Comparison of ENCODE assay signal across 9 mouse cellular contexts in the genomic region with DNA sequence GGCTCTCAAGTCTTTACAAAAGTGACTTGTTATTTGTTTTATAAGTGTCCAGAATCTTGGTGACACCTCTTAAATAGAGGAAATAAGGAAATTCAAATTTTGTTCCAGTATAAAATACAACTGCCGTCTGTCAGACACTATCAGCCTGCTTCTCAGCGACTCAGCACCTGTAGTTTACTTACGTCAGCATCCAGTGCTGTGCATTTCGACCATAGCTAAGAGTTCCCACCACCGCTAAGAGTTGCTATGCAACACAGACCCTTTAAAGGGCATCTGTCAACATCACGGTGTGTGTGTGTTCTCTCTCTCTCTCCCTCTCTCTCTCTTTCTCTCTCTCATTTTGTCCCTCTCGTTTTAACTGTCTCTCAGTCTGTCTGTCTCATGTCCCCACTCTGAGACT.
A peak's percentile ranks its signal among the peaks of the same experiment; 100 is the strongest.
DNase-seq lines count a peak whose midpoint lies in the region; ATAC-seq and TF ChIP-seq lines count a peak whose summit lies in the region.
"Had no signal": no experiment of that assay in that cellular context is flagged by ENCODE, and none has a peak within 500 bp of the region (broad histone marks: within the 10 kb centered on the region; RNA-seq: fewer than 3 reads in every experiment).

No protein-coding gene starts in this region.

- TF ChIP-seq CTCF in hindbrain, postnatal 0 days (IDR thresholded peaks at IDR 0.05; ENCODE audit: low read depth): no peak
- TF ChIP-seq CTCF in cerebellum, adult 2 months (IDR thresholded peaks at IDR 0.05; ENCODE audit: borderline replicate concordance, insufficient read depth, low read depth, low read length): no peak

- DNase-seq in kidney, postnatal 14 days: no peak
- DNase-seq in embryonic facial prominence, embryonic 10.5 days (ENCODE audit: low spot score): no peak
- peak; percentile 27 for DNase-seq in hindbrain, postnatal 0 days (ENCODE audit: low spot score)
- DNase-seq in B cell, adult 2 months: no peak
- DNase-seq in cerebellum, adult 2 months: no peak
- no peak for DNase-seq in frontal cortex, postnatal 14 days (ENCODE audit: low spot score in 2 of 2)
- DNase-seq: spleen, adult 18-20 months had no signal

- 36% methylated on average over 7 of the region's 7 CpGs for WGBS in kidney, embryonic 16.5 days
- 40% methylated on average over 7 of the region's 7 CpGs for WGBS in embryonic facial prominence, embryonic 10.5 days
- WGBS in hindbrain, postnatal 0 days: 22% methylated on average over 7 of the region's 7 CpGs
- 19% methylated on average over 7 of the region's 7 CpGs for WGBS in midbrain, embryonic 16.5 days
- 66% methylated on average over 7 of the region's 7 CpGs for WGBS in cerebellum, adult 2 months

- peak overlapping the region; percentile 86 for H3K4me2 ChIP-seq in kidney, embryonic 16.5 days (replicated peaks; ENCODE audit: low read depth, low read length)
- peak overlapping the region; percentile 68 for H3K4me2 ChIP-seq in hindbrain, postnatal 0 days (ENCODE audit: low read depth, low read length)
- H3K4me2 ChIP-seq in midbrain, embryonic 16.5 days (ENCODE audit: low read length): peak overlapping the region; percentile 84

- peaks cover 15% of the 10 kb centered on the region for H3K4me1 ChIP-seq in kidney, embryonic 16.5 days (ENCODE audit: insufficient read depth, low read length)
- H3K4me1 ChIP-seq in embryonic facial prominence, embryonic 10.5 days: peaks cover 75% of the 10 kb centered on the region
- peaks cover 6% of the 10 kb centered on the region; the same call in 1 of the 2 replicates for H3K4me1 ChIP-seq in hindbrain, postnatal 0 days (ENCODE audit: insufficient read depth, low read length)
- H3K4me1 ChIP-seq in midbrain, embryonic 16.5 days (ENCODE audit: control insufficient read depth, insufficient read depth, low read length): peaks cover 21% of the 10 kb centered on the region
- H3K4me1 ChIP-seq in cerebellum, adult 2 months (ENCODE audit: control insufficient read depth, insufficient read depth, low read length): no peaks in the 10 kb centered on the region

- ATAC-seq in kidney, embryonic 16.5 days (ENCODE audit: low FRiP score, low TSS enrichment): no peak
- ATAC-seq in hindbrain, postnatal 0 days: peak; percentile 50; the same call in 1 of the 2 replicates
- peak; percentile 59; the same call in 1 of the 2 replicates for ATAC-seq in midbrain, embryonic 16.5 days

- H3K36me3 ChIP-seq in kidney, embryonic 16.5 days (ENCODE audit: insufficient read depth, low read length): no peaks in the 10 kb centered on the region
- no peaks in the 10 kb centered on the region for H3K36me3 ChIP-seq in embryonic facial prominence, embryonic 10.5 days (replicated peaks)
- no peaks in the 10 kb centered on the region for H3K36me3 ChIP-seq in hindbrain, postnatal 0 days (ENCODE audit: insufficient read depth, low read length)
- no peaks in the 10 kb centered on the region for H3K36me3 ChIP-seq in midbrain, embryonic 16.5 days (ENCODE audit: control insufficient read depth, insufficient read depth, low read length)

- no peak for TF ChIP-seq POLR2A in cerebellum, adult 2 months (IDR thresholded peaks at IDR 0.05; ENCODE audit: borderline replicate concordance, insufficient read depth, low read length)

- H3K9me3 ChIP-seq in kidney, embryonic 16.5 days (ENCODE audit: low read length): no peaks in the 10 kb centered on the region
- H3K9me3 ChIP-seq in embryonic facial prominence, embryonic 10.5 days: no peaks in the 10 kb centered on the region
- no peaks in the 10 kb centered on the region for H3K9me3 ChIP-seq in hindbrain, postnatal 0 days (ENCODE audit: low read length)
- no peaks in the 10 kb centered on the region for H3K9me3 ChIP-seq in midbrain, embryonic 16.5 days (replicated peaks; ENCODE audit: control insufficient read depth, low read length, poor library complexity, severe bottlenecking)

- no peaks in the 10 kb centered on the region; the same call in 1 of the 2 replicates for H3K27me3 ChIP-seq in kidney, embryonic 16.5 days (ENCODE audit: insufficient read depth, low read length)
- peaks cover 15% of the 10 kb centered on the region; the same call in 1 of the 2 replicates for H3K27me3 ChIP-seq in embryonic facial prominence, embryonic 10.5 days (replicated peaks; ENCODE audit: low read depth, poor library complexity, severe bottlenecking)
- H3K27me3 ChIP-seq in hindbrain, postnatal 0 days (ENCODE audit: insufficient read depth, low read length): no peaks in the 10 kb centered on the region
- no peaks in the 10 kb centered on the region for H3K27me3 ChIP-seq in midbrain, embryonic 16.5 days (ENCODE audit: control insufficient read depth, insufficient read depth, low read depth, low read length)
- H3K27me3 ChIP-seq in cerebellum, adult 2 months (ENCODE audit: control insufficient read depth, insufficient read depth, low read length): no peaks in the 10 kb centered on the region

- no peak overlapping the region for H3K27ac ChIP-seq in kidney, embryonic 16.5 days (ENCODE audit: low read length)
- 0 out of 2 replicates have a peak overlapping the region, but pooled peaks have one; percentile 54 for H3K27ac ChIP-seq in embryonic facial prominence, embryonic 10.5 days (replicated peaks)
- no peak overlapping the region for H3K27ac ChIP-seq in hindbrain, postnatal 0 days
- no peak overlapping the region for H3K27ac ChIP-seq in midbrain, embryonic 16.5 days (ENCODE audit: low read length)
- H3K27ac ChIP-seq in cerebellum, adult 2 months (ENCODE audit: insufficient read depth, low read length): no peak overlapping the region

- H3K4me3 ChIP-seq in kidney, embryonic 16.5 days (ENCODE audit: low read length): peak overlapping the region; percentile 49
- peak overlapping the region; percentile 56; the same call in 1 of the 2 replicates for H3K4me3 ChIP-seq in embryonic facial prominence, embryonic 10.5 days
- peak overlapping the region; percentile 38 for H3K4me3 ChIP-seq in hindbrain, postnatal 0 days (ENCODE audit: low read length)
- peak overlapping the region; percentile 43 for H3K4me3 ChIP-seq in midbrain, embryonic 16.5 days (ENCODE audit: low read depth, low read length)
- no peak overlapping the region for H3K4me3 ChIP-seq in cerebellum, adult 2 months (replicated peaks; ENCODE audit: insufficient read depth, low read depth, low read length)

- H3K9ac ChIP-seq in kidney, embryonic 16.5 days (replicated peaks; ENCODE audit: low read length): no peak overlapping the region
- no peak overlapping the region for H3K9ac ChIP-seq in hindbrain, postnatal 0 days (replicated peaks; ENCODE audit: low read length)
- H3K9ac ChIP-seq in midbrain, embryonic 16.5 days (ENCODE audit: low read depth, low read length): no peak overlapping the region
